Mouse (Mus musculus): Measurements from ENCODE around the gene Vps72. TPM values are rescaled to one million over a fixed set of nuclear protein-coding genes. Genes with fewer than 3 reads are reported as not detected.

Vps72 gene
- polyA plus RNA-seq, 1 experiment = 31.8 TPM

DNA sequence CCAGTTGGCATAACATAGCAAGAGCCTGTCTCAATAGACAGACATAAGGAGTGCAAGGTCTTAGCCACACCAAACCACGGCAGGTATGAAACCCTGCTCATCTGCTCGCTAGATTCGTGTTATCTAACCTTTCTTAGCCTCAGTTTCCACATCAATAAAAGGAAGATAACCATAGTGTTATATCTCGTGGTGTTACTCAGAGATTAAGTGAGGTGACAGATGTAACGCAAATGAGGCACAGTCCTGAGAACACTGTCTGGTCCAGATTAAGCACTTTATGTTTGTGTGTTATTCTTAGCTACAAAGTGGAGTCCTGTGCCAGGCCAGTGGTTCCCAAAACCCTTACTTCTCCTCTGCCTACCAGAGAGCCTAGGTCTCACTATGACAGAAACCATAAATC lies 54.0 kb downstream of the Vps72 start:
- Histone ChIP-seq H3K27ac (ENCODE audit: control insufficient read depth, insufficient read depth, low read depth, low read length) (no peak overlapping the region), H3K27me3 (ENCODE audit: control insufficient read depth, insufficient read depth, low read length) (no peaks in the 10 kb centered on the region; the same call in 1 of the 2 replicates), H3K4me3 (ENCODE audit: control insufficient read depth, low read depth, low read length) (no peak overlapping the region), H3K36me3 (ENCODE audit: control insufficient read depth, insufficient read depth, low read length) (no peaks in the 10 kb centered on the region), H3K4me1 (ENCODE audit: control insufficient read depth, insufficient read depth, low read length) (peaks cover 11% of the 10 kb centered on the region)
- TF ChIP-seq CTCF (IDR thresholded peaks at IDR 0.05; ENCODE audit: control insufficient read depth, insufficient read depth, insufficient replicate concordance, low read depth, low read length) (no peak), POLR2A (IDR thresholded peaks at IDR 0.05; ENCODE audit: control insufficient read depth, low read depth, low read length) (no peak)

DNA sequence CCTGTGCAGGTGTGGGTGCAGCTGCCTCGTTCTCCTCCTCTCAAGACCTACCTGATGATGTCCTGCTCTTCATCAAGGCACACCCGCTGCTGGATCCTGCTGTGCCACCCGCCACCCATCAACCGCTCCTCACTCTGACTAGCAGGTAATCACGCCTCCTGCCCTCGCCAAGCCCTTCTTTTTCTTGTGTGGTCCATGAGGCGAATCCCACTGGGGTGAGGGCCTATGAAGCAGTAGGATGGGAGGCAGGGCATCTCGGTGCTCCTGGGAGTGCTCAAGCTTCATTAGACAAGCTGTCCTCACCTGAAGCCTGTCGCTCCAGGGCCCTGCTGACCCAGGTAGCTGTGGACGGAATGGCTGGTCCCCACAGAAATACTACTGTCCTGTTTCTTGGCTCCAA lies 59.2 kb downstream of the Vps72 start:
- TF ChIP-seq POLR2A (IDR thresholded peaks at IDR 0.05; ENCODE audit: control insufficient read depth, low read depth, low read length) (no peak), CTCF (IDR thresholded peaks at IDR 0.05; ENCODE audit: control insufficient read depth, insufficient read depth, insufficient replicate concordance, low read depth, low read length) (no peak)
- Histone ChIP-seq H3K27ac (ENCODE audit: control insufficient read depth, insufficient read depth, low read depth, low read length) (no peak overlapping the region), H3K4me3 (ENCODE audit: control insufficient read depth, low read depth, low read length) (no peak overlapping the region), H3K27me3 (ENCODE audit: control insufficient read depth, insufficient read depth, low read length) (no peaks in the 10 kb centered on the region; the same call in 1 of the 2 replicates), H3K4me1 (ENCODE audit: control insufficient read depth, insufficient read depth, low read length) (peaks cover 23% of the 10 kb centered on the region), H3K36me3 (ENCODE audit: control insufficient read depth, insufficient read depth, low read length) (no peaks in the 10 kb centered on the region)

DNA sequence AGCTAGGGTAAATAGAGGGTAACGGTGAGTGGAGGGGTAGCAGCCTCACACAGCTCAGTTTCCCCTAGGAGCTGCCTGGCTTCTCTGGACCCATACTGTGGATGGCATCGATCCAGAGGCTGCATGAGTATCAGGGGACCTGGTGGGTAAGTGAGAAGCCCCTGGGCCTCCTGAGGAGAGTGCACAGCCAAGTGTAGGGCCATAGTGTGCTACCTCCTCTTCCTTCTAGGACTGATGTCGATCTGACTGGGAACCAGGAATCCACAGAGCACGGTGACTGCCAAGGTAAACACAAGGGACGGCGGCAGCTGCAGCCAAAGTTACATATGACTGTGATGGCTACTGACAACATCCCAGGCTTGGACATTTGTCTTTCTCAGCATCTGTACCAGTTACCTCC lies 60.3 kb downstream of the Vps72 start:
- Histone ChIP-seq H3K36me3 (ENCODE audit: control insufficient read depth, insufficient read depth, low read length) (no peaks in the 10 kb centered on the region), H3K4me1 (ENCODE audit: control insufficient read depth, insufficient read depth, low read length) (peaks cover 23% of the 10 kb centered on the region), H3K27me3 (ENCODE audit: control insufficient read depth, insufficient read depth, low read length) (no peaks in the 10 kb centered on the region; the same call in 1 of the 2 replicates), H3K4me3 (ENCODE audit: control insufficient read depth, low read depth, low read length) (no peak overlapping the region), H3K27ac (ENCODE audit: control insufficient read depth, insufficient read depth, low read depth, low read length) (no peak overlapping the region)
- no peak for TF ChIP-seq POLR2A (IDR thresholded peaks at IDR 0.05; ENCODE audit: control insufficient read depth, low read depth, low read length)

Other genes with a start within 250 kb of the Vps72 start
- gene Psmb4, start 224.1 kb upstream of the Vps72 start, polyA plus RNA-seq (2012; rRNA removed) = 140 and 167 TPM in 2 replicates
- 19.4 and 24.6 TPM in 2 replicates for gene Selenbp1, start 178.0 kb upstream of the Vps72 start, polyA plus RNA-seq (2012; rRNA removed)
- 12.1 and 13.6 TPM in 2 replicates for gene Rfx5, start 156.9 kb upstream of the Vps72 start, polyA plus RNA-seq (2012; rRNA removed)
- gene Pi4kb, start 136.3 kb upstream of the Vps72 start, polyA plus RNA-seq (2012; rRNA removed) = 24.1 and 24.3 TPM in 2 replicates
- gene Zfp687, start 95.6 kb upstream of the Vps72 start, polyA plus RNA-seq (2012; rRNA removed) = 37.7 and 43.3 TPM in 2 replicates
- 209 and 219 TPM in 2 replicates for gene Psmd4, start 68.4 kb upstream of the Vps72 start, polyA plus RNA-seq (2012; rRNA removed)
- 14.4 and 17.8 TPM in 2 replicates for gene Pip5k1a, start 4.1 kb upstream of the Vps72 start, polyA plus RNA-seq (2012; rRNA removed)
- gene Tmod4, start 13.5 kb downstream of the Vps72 start, polyA plus RNA-seq (2012; rRNA removed) = 8.6 and 10.4 TPM in 2 replicates
- 41.4 and 43.3 TPM in 2 replicates for gene Scnm1, start 23.0 kb downstream of the Vps72 start, polyA plus RNA-seq (2012; rRNA removed)
- gene Lysmd1, start 23.1 kb downstream of the Vps72 start, polyA plus RNA-seq (2012; rRNA removed) = 7.5 and 7.9 TPM in 2 replicates
- 0.81 and 0.82 TPM in 2 replicates for gene Tnfaip8l2, start 31.3 kb downstream of the Vps72 start, polyA plus RNA-seq (2012; rRNA removed)
- gene Sema6c, start 49.4 kb downstream of the Vps72 start, polyA plus RNA-seq (2012; rRNA removed) = 31.3 and 38.5 TPM in 2 replicates
- 5.2 and 5.6 TPM in 2 replicates for gene Gabpb2, start 106.9 kb downstream of the Vps72 start, polyA plus RNA-seq (2012; rRNA removed)
- 95.8 and 99.6 TPM in 2 replicates for gene Cdc42se1, start 117.7 kb downstream of the Vps72 start, polyA plus RNA-seq (2012; rRNA removed)
- 744 and 839 TPM in 2 replicates for gene Mllt11, start 121.1 kb downstream of the Vps72 start, polyA plus RNA-seq (2012; rRNA removed)
- 603 and 652 TPM in 2 replicates for gene Gm128, start 130.6 kb downstream of the Vps72 start, polyA plus RNA-seq (2012; rRNA removed)
- 1.9 and 2.0 TPM in 2 replicates for gene Bnipl, start 140.2 kb downstream of the Vps72 start, polyA plus RNA-seq (2012; rRNA removed)
- 60.3 and 61.1 TPM in 2 replicates for gene Mindy1, start 170.3 kb downstream of the Vps72 start, polyA plus RNA-seq (2012; rRNA removed)
- 18.3 and 19.1 TPM in 2 replicates for gene Prune1, start 171.1 kb downstream of the Vps72 start, polyA plus RNA-seq (2012; rRNA removed)
- 7.6 and 7.8 TPM in 2 replicates for gene Anxa9, start 196.2 kb downstream of the Vps72 start, polyA plus RNA-seq (2012; rRNA removed)
- 27.5 and 27.6 TPM in 2 replicates for gene Cers2, start 203.8 kb downstream of the Vps72 start, polyA plus RNA-seq (2012; rRNA removed)
- gene Setdb1, start 246.2 kb downstream of the Vps72 start, polyA plus RNA-seq (2012; rRNA removed) = 20.0 and 24.3 TPM in 2 replicates

Data from testis, adult 2 months (tissue).